Mouse (Mus musculus) naive thymus-derived CD4-positive, alpha-beta T cell, adult 2 months (primary cell): Measurements from ENCODE around the gene Fbxo34.
"Not testable (repeated sequence)": the region's sequence is repeated elsewhere in the genome, so short reads cannot be mapped to it uniquely, and the experiment has no call there.

Source experiments
- DNase-seq: peaks from one replicate; pipeline ENCODE4 v3.0.0-alpha.2; 2011; ENCODE audit warnings: low read depth

Fbxo34 gene

GRCm38 (mm10) chr14:47450121-47450520 is at the start of gene Fbxo34:
Gene Fbxo34, plus strand, starts transcription at chr14:47450421.
- not testable (repeated sequence) for DNase-seq

GRCm38 (mm10) chr14:47402735-47403134 is 47.5 kb upstream of the Fbxo34 start:
- no peak for DNase-seq

GRCm38 (mm10) chr14:47406000-47406399 is 44.2 kb upstream of the Fbxo34 start:
- DNase-seq, result no peak

- no peak for DNase-seq
Observed at GRCm38 (mm10) chr14:47417346-47417745, 32.9 kb upstream of the Fbxo34 start.

GRCm38 (mm10) chr14:47417775-47418665 is 32.2 kb upstream of the Fbxo34 start, which contains the start of gene Dlgap5:
Gene Dlgap5, minus strand, starts transcription at chr14:47418407.
- DNase-seq, result peak; percentile 92

- no peak for DNase-seq
Observed at GRCm38 (mm10) chr14:47418666-47418991, 31.6 kb upstream of the Fbxo34 start.

- no peak for DNase-seq
Observed at GRCm38 (mm10) chr14:47419034-47419625, 31.1 kb upstream of the Fbxo34 start.

- no peak for DNase-seq
Observed at GRCm38 (mm10) chr14:47419723-47420276, 30.4 kb upstream of the Fbxo34 start.

GRCm38 (mm10) chr14:47421606-47422005 is 28.6 kb upstream of the Fbxo34 start:
- DNase-seq, result no peak

- DNase-seq, result no peak
Observed at GRCm38 (mm10) chr14:47422466-47422865, 27.8 kb upstream of the Fbxo34 start.

- DNase-seq, result peak; percentile 26
Observed at GRCm38 (mm10) chr14:47432987-47433386, 17.2 kb upstream of the Fbxo34 start.

- DNase-seq, result no peak
Observed at GRCm38 (mm10) chr14:47438947-47439346, 11.3 kb upstream of the Fbxo34 start.

- no peak for DNase-seq
Observed at GRCm38 (mm10) chr14:47444907-47445306, 5.3 kb upstream of the Fbxo34 start.

- DNase-seq, result no peak
Observed at GRCm38 (mm10) chr14:47445331-47446095, 4.7 kb upstream of the Fbxo34 start.

GRCm38 (mm10) chr14:47459556-47459955 is 9.3 kb downstream of the Fbxo34 start:
- DNase-seq, result no peak

GRCm38 (mm10) chr14:47461997-47462396 is 11.8 kb downstream of the Fbxo34 start:
- DNase-seq, result no peak

GRCm38 (mm10) chr14:47462453-47462852 is 12.2 kb downstream of the Fbxo34 start:
- no peak for DNase-seq

- DNase-seq, result no peak
Observed at GRCm38 (mm10) chr14:47462877-47463460, 12.7 kb downstream of the Fbxo34 start.

GRCm38 (mm10) chr14:47464426-47464825 is 14.2 kb downstream of the Fbxo34 start:
- no peak for DNase-seq

- no peak for DNase-seq
Observed at GRCm38 (mm10) chr14:47465468-47466175, 15.4 kb downstream of the Fbxo34 start.

- peak; percentile 97 for DNase-seq
Observed at GRCm38 (mm10) chr14:47472359-47472742, 22.1 kb downstream of the Fbxo34 start.
